Mouse (Mus musculus) gastrocnemius, postnatal 10 days (tissue): ENCODE results near the gene Reep1. TPM values are rescaled to one million over a fixed set of nuclear protein-coding genes. Genes with fewer than 3 reads are reported as not detected.

ENCODE experiments used
- DNase-seq: peaks from one replicate; pipeline ENCODE4 v3.0.0; 2021; ENCODE audit warnings: mixed read lengths
- total RNA-seq, 2 experiments: library from RNA; stranded (reverse); gene quantifications; 2 replicates each; pipeline ENCODE4 v1.2.3; 2021

Gene Reep1
- total RNA-seq, 2 experiments from 2014 or later: 104 to 111 TPM

DNA sequence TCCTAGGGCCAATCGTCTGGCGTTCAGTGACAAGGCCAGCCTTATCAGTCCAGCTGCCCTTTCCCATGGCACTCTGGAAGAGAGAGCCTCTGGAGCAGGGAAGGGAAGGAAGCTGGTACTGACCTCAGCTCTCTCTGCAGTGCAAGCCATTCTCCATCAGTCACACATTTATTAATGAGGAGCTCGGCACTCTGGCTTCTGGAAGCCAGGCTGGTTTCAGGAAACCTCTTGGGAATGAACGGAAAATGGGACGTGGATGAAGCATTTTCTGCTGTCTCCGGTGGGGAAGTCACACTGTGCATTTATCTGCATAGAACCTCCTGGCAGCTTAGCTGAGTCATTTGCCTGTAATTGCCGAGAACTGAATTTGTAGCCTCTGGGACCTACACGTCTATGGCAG is 29.8 kb downstream of the Reep1 start:
- DNase-seq: no peak

- DNase-seq: peak; percentile 18
These were observed 31.2 kb downstream of the Reep1 start for GRCm38 (mm10) chr6:71738611-71739010.

- DNase-seq: no peak
These were observed 33.6 kb downstream of the Reep1 start for GRCm38 (mm10) chr6:71740921-71741320.

- DNase-seq: no peak
These were observed 34.8 kb downstream of the Reep1 start for GRCm38 (mm10) chr6:71741998-71742636.

DNA sequence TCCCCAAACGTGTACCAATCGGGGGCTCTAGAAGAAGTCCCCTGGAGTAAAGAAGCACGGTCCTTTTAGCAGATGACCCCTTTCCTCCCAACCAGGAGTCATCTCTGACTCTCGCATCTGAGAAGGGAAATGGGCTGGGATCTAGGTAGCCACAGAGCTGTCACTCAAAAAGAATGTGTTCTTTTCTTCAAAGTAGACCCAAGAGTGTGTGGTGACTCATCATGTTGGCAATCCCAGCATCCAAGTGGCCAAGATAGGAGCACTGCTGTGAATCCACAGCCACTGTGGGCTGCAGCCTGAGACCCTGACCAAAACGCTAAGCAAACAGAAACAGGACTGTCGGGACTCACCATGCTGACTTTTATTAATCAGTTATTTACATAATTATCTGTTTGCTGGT is 37.6 kb downstream of the Reep1 start:
- no peak for DNase-seq

DNA sequence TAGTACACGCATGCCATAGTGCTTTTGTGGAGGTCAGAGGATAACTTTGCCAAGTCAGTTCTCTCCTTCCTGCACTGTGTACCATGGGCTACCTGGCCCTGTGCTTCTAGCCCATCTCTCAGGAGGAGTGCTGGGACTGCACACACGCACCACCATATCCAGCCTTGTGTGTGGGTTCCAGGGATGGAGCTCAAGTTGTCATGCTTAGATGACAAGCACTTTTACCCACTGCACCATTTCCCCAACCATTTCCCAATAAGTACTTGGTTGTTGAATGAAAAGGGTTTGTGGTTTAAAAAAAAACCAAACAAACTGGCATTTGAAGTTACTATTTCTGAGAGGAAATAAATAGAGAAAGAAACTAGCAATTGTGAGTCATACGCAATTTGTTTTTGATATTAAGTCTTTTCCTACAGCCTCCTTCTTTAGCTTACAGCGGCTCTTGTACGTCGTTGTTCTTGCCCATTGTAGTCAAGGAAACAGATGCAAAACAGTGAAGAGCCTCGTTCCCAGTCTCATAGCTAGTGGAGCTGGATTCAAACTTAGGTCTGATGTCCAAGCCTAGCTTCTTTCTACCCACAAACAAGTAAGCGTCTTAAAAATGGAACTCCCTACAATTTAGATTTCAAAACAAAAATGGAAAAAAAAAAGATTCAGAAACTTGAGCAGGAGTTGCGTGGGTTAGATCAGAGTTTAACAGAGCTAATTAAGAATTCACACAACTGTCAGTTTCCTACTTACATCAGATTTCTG is 38.3 kb downstream of the Reep1 start:
- DNase-seq: no peak

DNA sequence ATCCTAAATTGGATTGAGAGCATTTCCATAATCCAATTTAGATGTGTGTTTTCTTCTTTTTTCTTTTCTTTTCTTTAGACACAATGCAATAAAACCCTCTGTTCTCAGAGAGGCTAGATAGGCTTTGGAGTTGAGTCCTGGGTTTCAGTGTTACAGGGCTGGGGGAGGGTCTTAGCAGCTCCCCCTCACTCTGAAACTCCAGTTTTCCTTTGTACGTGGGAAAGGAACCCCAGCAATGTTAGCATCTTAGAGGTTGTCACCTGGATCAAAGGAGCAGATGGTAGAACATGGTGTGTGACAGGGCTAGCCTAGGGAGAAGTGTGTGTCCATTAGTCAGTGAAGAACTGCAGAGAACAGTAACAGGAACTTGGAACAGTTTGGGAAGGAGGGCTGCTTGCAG is 38.9 kb downstream of the Reep1 start:
- DNase-seq: no peak

- no peak for DNase-seq
These were observed 39.5 kb downstream of the Reep1 start for GRCm38 (mm10) chr6:71746846-71747245.

GRCm38 (mm10) chr6:71751602-71752001 is 44.2 kb downstream of the Reep1 start:
- DNase-seq: no peak

- peak; percentile 51 for DNase-seq
These were observed 45.6 kb downstream of the Reep1 start for GRCm38 (mm10) chr6:71752791-71753464.

GRCm38 (mm10) chr6:71757039-71757894 is 49.9 kb downstream of the Reep1 start:
- DNase-seq: peak; percentile 64

- DNase-seq: no peak
These were observed 51.4 kb downstream of the Reep1 start for GRCm38 (mm10) chr6:71758780-71759179.

GRCm38 (mm10) chr6:71760073-71760472 is 52.7 kb downstream of the Reep1 start:
- no peak for DNase-seq

- no peak for DNase-seq
These were observed 60.4 kb downstream of the Reep1 start for GRCm38 (mm10) chr6:71767761-71768160.

DNA sequence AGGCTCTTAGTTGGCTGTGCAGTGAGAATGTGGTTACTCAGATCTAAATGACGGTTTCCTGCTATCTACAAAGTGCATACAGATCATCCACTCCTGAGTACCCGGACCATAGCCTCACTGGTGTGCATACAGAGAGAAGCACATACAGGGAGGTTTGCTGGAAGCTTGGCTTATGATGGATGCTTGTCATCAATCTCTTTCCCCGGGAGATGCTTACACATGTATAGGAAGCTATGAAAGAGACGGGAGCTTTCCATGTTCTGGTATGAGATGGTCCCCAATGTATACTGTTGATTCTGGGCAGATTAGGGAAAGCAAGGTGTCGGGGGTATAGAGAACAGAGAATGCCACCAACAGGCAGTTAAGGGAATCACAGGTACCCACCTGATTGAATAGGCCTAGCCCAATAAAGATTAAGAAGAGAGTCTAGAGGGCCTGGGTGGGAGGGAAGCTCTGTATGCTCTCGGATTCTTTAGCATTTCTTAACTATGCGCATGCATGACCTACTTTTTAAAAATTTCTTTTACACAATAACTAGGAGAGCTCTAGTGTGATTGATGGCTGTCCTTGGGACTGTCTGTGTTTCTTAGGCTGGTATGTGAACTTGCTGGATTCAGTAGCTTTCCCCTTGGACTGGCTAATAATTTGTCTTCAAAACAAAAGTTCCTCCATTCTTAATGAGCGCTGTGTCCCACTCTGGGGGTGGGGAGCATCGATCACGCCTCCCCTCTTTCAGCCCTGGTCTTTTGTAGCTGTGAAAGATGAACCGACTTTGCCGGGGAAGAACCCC is 62.7 kb downstream of the Reep1 start:
- DNase-seq: no peak

GRCm38 (mm10) chr6:71770856-71771255 is 63.5 kb downstream of the Reep1 start:
- DNase-seq: no peak

DNA sequence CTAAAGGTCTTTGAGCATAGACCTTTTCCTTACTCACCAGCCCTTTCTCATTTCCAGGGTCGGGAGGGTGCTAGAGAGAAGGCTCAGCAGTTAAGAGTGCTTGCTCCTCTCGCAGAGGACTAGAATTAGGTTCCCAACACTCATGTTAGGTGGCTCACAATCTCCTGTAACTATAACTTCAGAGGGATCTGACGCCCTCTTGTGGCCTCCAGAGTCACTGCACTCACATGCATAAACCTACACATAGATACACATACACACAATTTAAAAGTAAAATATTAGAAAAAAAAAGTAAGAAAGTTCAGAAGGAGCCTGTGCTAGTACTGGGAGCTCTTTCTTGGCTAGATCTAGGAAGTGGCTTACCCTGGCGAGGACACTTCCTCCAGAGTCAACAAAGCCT is 63.9 kb downstream of the Reep1 start:
- no peak for DNase-seq

- no peak for DNase-seq
These were observed 64.8 kb downstream of the Reep1 start for GRCm38 (mm10) chr6:71772156-71772555.

GRCm38 (mm10) chr6:71772636-71773208 is 65.4 kb downstream of the Reep1 start:
- DNase-seq: no peak

DNA sequence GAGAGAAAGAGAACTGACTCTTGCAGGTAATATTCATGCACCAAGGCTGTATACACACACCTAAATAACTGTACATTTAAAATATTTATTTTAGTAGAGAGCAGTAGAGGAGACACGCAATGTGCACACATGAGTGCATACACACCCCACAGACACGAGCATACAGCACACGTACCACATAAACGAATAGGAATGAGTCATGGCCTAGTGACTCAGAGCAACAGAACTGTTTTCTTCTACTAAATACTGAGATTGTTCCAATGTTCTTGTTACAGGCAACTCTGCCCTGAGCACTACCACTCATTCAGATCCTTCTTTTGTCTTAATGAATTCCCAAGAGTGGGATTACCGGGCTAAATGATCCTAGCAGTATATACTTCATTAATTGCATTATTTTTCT is 70.7 kb downstream of the Reep1 start:
- DNase-seq: no peak

GRCm38 (mm10) chr6:71779831-71780230 is 72.5 kb downstream of the Reep1 start:
- no peak for DNase-seq
